Mouse (Mus musculus) adrenal gland, adult 10 weeks (tissue): ENCODE measurements around the gene Plscr2. TPM values are rescaled to one million over a fixed set of nuclear protein-coding genes. Genes with fewer than 3 reads are reported as not detected.

Experiments
- polyA plus RNA-seq: library from polyadenylated mRNA; stranded (reverse); fragments of 350-450 nt; fragmentation: Illumina TruSeq; extraction: RNeasy Lipid Tissue Mini Kit (QIAGEN cat#74804); gene quantifications from one replicate; pipeline ENCODE4 v1.2.3, GENCODE M21; 2014; ENCODE audit warnings: low read depth, low replicate concordance

Plscr2 gene
- polyA plus RNA-seq: 45.3 TPM

GRCm38 (mm10) chr9:92275486-92276207, at the start of gene Plscr2:
Plscr2 (plus strand) TSS chr9:92275602.

GRCm38 (mm10) chr9:92249447-92249852, 26.0 kb upstream of the Plscr2 start, which contains the start of gene Plscr1:
Plscr1 (plus strand) TSS chr9:92249750.

GRCm38 (mm10) chr9:92309077-92309476, 33.7 kb downstream of the Plscr2 start, which contains the start of gene 1700057G04Rik:
1700057G04Rik (plus strand) TSS chr9:92309377.

Other genes with a start within 250 kb of the Plscr2 start
- gene Plscr5, start 82.7 kb upstream of the Plscr2 start, polyA plus RNA-seq: not detected
- gene Plscr1, start 25.9 kb upstream of the Plscr2 start, polyA plus RNA-seq: 15.2 TPM
- gene 1700057G04Rik, start 33.8 kb downstream of the Plscr2 start, polyA plus RNA-seq: not detected
- gene Plscr4, start 181.8 kb downstream of the Plscr2 start, polyA plus RNA-seq: 81.6 TPM